Mouse (Mus musculus) adrenal gland, adult 2 months (tissue): ENCODE data around the gene Alk. TPM values are rescaled to one million over a fixed set of nuclear protein-coding genes. Genes with fewer than 3 reads are reported as not detected.

Experiments used
- DNase-seq: peaks from one replicate; pipeline ENCODE4 v3.0.0; 2021
- polyA plus RNA-seq: library from polyadenylated mRNA; depleted of rRNA; stranded (reverse); fragments of >200 nt; gene quantifications from 2 replicates; pipeline ENCODE4 v1.2.3, GENCODE M21; 2012
- total RNA-seq, 2 experiments: library from RNA; stranded (reverse); gene quantifications; 2 replicates each; pipeline ENCODE4 v1.2.3; 2021

Gene Alk
- total and polyA plus RNA-seq, 3 experiments: 0.01 to 0.07 (median 0.06) TPM

DNA sequence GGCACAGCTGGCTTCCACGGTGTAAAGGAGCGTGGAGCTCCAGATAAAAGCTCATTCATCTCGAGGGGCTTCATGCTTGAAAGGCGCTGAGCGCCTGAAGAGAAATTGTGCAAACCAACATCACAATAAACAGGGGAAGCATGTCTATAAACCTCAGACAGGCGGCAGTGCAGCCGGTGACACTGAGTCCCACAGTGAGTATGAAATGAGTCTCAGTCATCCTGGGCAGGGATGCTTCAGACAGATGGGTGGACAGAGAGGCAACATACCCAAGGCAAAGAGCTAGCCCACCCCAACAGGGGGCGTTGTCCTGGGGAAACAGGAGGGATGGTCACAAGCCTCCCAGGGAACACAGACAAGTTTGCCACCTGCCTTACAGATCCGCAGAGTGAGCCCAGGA lies 460.0 kb downstream of the Alk start:
- DNase-seq: no peak

DNA sequence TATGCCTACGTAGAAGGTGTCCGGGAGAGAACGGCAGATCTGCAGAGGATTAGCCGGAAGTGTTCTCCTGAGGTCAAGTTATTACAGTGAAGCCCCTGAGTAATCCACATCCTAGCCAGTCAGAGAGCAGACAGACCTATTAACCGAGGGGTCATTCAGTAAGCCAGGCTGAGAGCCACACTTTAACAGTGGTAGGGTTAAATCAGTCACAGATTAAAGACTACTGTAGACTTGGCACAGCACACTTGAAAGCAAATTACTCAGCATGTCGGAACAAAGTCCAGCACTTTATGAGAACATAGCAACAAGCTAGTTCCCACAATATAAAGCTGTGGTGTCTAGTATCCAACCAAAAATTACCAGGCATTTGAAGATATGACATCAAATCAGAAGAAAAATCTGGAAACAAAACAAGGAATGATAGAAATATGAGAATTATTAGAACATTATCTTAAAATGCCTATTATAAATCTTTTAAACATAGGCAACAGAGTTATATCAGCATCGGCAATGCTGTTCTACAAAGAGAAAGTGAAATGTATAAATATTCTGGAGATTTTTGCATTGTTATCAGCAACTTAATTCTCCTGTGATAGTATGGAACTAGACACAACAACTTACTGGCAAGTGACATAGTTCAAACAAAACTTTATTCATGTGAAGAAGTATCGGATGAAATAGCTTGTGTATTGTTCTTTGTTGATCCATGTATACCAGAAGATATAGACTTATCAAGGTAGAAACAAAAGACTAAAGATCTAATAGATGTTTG lies 472.1 kb downstream of the Alk start:
- DNase-seq: no peak

DNA sequence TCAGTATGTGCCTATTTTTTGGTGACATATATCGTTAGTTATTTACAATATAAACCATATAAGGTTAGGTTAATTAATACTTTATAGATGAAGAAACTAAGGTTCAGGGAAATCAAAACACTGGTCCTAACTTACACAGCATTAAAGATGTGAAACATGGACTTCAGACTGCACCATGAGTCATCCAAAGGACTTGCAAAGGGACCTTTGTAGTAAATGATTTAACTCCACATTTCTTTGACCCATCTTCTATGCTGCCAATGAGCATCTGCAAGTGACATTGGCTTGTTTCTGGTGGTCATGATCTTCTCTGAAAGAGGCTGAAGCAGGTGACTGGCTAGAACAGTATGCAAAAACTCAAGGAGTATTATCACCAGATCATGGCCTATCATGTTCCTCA lies 482.8 kb downstream of the Alk start:
- DNase-seq: no peak

DNA sequence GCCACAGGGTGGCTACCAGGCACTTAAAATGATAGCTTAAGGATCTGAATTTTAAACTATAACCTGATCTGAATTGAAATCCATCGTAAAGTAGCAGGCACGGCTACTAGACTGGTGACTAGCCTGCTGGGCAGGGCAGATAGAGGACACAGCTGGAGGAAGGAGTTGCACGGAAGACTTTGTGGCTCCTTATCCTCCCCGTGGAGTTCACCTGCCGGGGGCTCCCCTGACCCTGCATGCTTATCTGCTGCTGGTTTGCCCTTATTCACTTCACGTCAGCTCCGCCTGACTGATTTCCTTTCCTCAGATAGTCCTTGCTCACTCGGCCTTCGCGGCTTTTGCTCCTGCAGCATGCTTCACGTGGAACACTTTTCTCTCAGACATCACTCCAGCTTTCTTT lies 484.1 kb downstream of the Alk start:
- DNase-seq: no peak

DNA sequence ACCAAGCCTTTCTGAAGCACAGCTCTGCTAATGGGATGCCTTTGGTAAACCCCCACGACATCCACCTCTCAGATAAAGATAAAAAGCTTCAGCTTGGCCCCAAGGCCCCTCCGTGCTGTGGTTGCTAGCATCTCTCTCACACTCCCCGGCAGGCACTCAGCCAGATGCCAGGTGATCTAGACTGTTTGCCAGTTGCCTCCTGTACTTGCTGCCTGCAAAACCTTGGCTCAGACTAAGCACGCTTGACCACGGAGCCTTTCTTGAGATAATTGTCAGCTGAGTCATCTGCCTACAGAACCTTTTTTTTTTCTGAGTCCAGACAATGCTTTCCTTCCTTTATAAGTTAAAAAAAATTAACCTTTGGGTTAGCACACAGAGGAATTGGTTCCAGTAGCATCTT lies 486.1 kb downstream of the Alk start:
- no peak for DNase-seq

DNA sequence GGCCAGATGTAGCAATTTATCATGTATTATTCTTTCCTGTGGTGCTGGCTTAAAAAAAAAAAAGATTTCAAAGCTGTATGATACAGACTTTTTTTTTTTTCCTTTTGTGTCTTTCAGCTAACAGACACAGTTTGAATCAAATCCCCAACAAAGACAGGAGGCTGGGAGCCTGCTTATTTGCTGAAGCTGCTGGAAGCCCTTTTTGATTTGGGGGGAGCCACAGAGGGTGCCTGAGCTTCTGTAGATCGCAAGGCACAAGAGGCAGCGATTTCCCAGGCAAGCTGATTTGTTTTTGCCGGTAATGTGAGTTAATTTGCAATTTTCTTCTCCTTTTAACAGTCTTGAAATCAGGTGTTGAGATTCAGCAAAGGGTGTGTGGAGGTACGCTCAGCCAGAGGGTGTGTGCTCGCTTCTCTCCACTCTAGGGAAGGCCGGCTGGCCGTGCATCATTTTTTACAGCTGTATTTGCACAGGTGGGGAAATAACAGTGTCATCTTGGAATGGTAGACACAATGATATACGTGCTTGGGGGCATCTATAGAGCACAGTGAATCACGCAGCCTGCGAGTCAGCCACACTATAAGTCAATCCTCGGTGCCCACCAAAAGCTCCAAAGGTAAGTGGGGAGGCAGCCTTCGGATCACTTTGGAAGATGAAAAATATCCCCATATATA lies 489.0 kb downstream of the Alk start:
- DNase-seq: no peak

DNA sequence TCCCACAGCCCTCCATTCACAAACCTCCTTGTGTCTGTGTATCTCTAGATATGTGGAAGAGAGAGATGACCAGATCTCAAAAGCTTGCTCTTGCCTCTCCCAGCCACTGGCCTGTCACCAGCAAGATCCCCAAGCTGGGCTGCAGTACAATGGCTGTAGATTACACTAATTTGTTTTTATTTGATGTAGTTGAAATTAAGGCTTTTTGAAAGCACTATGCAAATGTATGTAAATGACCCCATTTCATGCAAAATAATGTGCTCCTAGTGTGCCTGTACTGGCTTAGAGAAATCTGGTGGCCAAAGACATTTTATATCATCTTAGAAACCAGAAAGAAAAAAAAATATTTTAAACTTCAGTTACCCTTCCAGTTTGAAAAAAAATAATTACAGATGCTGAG lies 492.4 kb downstream of the Alk start:
- no peak for DNase-seq

DNA sequence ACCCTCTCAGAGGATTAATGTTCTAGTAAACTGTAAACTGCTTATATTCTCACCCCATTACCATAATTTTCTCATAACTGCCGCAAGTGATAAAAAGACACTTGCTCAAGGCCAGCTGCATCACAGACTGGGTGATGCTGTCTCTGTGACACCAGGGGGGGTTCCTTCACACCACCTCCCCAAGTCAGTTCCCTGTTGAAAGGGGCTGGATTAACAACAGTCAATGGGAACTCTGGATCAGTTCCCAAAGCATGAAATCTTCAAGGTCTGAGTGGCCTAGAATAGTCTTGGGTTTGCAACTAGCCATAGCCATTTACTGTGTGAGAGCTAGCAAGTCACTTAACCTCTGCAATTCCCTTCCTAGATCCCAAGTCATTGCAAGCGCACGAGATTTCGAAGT lies 492.9 kb downstream of the Alk start:
- DNase-seq: no peak

DNA sequence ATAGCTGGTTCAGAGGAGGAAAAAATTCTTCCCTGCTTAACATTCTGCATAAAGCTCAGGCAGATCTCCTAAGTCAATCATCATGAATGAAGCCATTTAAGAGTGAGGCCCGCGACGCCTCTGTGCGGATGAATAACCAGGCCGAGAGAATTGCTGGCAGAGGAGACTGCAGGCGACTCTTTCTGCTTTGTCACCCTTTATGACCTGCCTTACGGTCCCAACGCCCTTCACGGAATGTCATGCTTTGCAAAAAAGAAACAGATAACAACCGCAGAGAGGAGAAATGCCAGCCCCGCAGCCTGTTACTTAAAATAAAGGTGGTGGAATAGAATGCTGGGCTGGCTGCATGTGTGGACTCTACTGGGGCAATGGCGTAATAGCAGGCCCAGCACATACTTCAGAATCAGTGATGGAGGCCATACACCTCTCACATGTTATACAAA lies 517.1 kb downstream of the Alk start:
- DNase-seq: no peak

DNA sequence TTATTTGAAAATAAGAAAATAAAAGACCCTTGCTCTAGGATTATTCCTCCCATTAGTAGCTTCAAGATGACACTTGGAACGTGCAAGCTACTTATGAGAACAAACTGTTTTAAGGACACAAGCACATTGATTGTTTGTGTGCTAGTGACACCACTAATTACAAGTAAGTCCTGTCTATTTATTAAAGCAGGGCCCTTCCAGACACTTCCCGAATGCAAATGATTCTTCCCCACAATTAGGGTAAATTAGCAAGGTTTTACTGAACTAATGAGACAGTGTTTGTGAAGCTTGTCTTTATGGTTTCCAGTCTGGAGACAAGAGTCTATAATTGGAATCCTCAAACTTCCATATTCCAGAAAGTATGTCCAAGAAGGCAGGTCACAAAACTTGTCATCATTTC lies 523.0 kb downstream of the Alk start:
- DNase-seq: no peak

DNA sequence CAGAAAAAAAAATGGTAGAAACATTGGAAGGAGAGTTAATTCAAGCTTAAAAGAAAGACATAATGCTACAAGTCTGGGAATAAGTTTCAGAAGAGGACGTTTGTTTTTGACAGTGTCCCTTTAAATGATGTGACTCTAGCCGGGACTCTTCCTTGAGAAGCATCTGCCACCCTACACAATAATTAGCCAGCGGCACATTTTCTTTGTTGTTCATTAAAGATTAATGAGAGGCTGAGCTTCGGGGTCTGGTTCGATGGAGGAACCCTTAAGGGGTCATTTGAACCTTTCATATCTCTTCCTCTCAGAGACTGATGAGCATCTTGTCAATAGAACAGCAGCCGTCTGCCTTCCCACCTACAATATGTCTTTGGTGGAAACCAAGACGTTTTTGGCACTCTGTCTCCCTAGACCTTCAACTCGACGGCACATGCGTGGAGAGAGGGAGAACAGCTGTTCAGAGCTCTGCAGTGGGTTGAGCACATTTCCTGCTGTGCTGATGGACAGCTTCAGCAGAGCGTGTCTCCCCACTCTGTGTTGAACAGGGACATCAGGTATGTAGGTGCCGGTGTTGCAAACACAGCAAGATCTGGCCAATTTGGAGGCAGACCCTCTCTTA lies 528.0 kb downstream of the Alk start:
- DNase-seq: no peak

DNA sequence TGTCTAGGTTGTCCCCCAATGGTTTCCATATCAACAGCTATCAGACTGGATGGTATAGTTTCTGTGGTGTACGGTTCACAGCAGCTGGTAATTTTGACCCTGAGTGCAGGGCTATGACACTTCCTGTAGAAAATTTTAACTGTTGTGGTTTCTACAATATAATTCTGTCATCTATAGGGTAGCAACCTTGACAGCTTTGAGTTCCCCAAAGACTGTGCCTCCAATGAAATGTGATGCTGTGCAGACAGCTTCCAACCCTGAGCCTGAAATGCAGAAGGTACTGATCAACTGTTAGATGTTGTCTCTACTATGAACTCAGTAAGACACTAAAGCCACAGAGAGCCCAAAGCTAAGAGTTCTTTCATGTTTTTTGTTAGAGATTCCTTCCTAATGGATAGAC lies 532.6 kb downstream of the Alk start:
- DNase-seq: no peak

DNA sequence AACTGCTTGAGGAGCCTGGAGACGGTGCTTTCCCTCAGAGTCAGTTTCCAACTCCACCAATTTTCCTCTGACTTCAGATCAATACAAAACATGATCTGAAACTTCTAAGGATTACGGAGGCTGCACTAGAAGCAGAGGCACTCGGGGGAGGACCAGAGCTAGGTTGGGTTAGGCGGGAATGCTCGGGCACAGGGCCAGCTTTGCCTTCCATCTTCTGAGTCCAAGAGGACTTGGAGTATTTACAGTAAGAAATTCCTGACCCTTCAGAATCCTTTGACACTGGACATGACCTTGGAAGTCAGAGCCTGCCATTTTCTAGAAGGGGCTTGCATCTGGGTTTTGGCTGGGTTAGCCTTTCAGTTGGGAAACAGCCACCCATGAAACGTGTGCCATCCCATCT lies 536.3 kb downstream of the Alk start:
- no peak for DNase-seq

DNA sequence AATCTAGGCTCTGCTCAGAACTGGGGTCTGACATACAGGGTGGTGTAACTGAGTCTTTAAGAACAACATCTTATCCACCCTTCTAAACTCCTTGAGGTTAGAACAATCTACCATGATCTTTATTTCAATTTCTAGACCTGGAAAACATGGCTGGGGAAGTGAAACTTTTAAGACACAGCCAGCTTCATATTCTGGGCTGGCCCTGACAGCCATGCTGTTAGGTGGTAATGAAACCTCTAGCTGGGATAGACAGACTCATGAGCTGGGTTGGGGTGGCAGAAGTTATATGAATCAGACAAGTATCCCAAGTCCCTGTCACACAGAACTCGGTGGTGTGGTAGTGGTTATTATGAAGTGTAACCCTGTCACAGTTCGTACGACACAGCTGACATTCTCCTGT lies 541.4 kb downstream of the Alk start:
- no peak for DNase-seq

DNA sequence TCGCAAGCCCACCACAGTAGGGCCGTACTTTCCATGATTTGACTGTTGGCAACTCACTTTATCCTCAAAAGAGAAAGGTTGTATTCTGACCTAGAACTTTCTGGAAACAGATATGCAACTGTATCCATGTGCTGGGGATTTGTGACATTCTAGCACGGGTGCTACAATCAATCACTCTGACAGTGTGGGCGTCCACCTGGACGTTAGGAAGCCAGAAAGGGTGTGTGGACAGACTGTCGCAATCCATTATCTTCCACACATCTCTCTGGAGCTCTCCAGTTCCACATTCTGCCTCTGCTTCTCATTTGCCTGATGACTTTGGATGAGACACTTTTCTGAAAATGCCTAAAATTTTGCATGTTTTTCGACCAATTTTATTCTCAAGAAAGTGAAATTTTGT lies 545.1 kb downstream of the Alk start:
- no peak for DNase-seq

DNA sequence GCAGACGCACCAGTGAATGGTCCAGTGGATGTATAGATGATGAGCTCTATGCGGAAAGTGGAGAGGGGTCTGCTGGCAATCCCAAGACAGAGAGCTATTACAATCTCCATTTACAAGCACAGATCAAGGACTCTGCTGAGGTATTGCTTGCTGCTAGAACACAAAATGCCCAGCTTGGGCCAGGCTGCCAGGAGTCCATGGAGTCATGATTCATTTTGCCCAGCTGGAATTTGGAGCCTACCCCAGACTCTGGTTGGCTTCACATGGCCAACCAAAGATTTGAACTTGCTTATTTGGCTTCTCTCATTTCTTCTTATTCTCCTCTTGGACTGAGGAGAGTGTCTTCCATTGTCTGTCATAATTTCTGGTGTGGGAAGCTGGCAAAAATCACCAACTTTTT lies 558.8 kb downstream of the Alk start:
- DNase-seq: no peak

DNA sequence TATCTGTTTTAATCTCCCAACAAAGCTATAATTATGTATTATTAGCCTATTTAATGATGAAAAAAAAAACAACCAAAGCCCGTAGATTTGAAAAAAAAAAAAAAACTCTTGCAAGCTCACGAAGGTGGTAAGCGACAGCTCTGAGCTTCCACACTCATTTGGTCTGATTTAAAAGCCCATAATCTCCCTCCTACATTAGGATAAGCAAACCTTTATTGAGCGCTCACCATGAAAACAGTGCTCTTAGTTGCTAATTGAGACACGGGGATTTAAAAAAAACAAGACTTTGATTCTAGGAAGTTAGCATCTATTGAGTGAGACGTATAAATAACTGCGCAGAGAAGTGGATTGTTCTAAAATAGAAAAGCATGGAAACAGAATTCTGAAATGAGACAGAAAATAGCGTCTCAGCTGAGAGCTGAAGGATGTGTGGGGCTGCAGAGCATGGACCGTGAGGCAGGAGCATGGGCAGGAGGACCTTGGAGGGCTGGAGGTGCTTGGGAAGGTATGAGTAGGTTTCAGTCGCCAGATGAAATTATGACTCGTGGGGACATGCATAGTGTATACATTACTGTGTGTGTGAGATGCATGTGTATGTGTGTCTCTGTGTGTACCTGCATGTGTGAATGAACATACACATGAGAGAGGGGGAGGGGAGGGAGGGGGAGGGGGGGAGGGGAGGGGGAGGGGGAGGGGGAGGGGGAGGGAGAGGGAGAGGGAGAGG lies 560.6 kb downstream of the Alk start:
- no peak for DNase-seq

DNA sequence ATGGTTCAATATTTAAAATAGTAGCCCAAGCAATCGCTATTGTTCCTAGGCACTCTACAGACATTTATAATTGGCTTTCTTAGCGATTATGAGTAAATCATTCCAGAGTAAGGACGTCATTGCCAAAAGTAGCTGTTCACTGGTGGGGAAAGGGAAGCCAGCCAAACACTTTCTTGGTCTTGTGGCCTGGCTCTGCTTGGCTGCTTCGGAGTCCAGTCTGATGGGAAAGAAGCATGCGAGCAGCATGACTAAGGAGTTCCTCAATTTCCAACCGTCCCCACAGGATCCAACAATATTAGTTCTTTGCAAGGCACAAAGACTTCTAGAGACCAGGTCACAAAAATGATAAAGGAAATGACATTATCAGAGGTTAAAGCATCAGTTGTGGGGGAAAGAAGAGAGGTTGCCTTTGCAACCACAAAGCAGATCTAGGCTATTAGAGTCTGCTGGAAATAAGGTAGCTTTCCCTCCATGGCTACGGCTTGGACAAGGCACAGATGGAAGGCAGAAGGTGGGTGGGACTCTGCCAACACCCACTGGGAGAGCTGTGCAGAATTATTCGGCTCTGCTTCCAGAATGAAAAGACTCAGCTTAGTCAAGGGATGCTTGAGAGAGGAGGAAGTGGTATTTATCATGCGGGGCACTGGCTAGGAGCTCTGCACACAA lies 561.3 kb downstream of the Alk start:
- DNase-seq: no peak

DNA sequence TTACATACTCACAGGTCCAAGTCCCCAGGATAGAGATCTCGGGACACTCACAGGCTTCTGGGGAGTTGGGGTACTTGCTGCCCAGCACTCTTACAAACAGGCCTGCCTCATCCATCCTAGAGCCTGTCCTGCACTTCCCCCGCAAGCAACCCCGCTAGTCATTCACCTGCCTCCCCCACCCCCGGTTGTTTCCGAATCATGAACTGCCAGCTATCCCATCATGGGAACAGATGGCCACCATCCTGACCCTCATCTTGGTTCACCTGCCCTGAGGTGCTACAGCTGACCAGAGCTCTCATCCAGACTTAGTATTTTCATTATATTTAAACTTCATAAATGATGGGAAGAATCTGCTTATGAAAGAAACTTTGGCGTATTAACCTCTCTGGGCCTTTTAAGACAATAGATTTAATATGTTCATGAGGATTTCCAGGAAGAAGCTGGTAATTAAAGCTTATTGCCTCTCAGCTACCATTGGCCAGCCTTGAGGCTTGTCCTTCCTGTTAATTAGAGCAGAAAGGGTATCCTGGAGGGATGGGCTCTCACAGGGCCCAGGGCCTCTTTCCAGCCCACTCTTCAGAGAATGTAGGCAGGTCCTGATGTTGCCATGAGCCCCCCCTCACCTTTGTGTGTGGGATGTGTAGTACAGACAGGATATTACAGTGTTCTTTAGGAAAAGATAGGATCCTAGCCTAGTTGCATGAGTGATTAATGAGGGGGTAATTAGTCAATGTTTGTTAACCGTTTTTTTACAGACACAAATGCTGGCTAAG lies 565.1 kb downstream of the Alk start:
- DNase-seq: no peak

DNA sequence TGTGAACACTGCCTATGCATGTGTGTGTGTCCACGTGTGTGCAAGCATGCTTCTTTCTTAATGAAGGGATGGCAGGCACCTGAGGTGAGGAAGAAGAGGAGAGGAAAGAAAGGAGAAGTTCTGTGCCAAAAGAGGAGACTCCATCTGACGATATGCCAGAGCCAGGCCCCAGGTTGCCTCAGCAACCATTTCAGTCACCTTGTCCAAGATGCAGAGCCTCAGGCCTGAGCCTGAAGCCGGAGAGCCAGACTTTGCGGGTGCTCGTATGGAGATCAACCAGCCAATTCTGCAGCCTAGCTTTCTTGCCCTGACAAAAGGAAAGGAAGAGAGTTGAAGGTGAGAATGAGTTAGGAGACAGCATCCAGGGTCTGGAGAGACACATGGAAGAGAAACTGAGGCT lies 566.1 kb downstream of the Alk start:
- DNase-seq: no peak

DNA sequence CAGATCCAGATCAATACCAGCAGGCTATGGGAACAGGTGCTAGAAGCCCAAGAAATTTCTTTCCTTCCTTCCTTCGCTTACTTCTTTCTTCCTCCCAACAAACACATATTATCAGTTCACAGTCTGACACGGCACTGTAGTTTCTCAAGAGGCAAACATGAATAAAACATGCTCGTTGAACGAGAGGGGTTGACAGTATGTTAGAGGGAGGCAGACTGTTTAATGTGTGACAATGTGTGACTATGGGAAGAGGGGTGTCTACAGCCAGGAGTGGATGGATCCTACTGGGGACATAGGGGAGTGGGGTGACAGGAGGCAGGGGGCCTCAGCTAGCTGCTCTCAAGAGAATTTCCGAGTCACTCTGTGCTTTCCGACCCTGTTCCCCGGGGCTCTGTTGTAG lies 573.8 kb downstream of the Alk start:
- DNase-seq: no peak

DNA sequence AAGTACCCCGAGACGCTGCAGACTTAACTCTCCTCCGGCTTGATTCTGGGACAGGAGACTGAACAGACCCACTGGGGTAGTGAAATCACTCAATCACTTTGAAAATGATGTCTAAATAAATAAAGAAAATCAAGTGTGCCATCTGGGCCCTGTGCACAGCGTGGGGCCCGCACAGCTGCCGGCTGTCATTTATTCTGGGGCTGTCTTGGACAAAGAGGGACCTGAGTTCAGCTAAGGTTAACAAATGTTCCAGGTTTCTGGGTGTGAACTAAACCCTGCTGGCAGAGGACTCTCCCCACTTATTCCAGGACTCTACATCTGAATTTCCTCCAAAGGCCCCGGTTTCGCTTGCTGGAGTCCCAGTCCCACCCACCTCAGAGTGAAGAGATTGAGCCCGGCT lies 581.1 kb downstream of the Alk start:
- no peak for DNase-seq
